Mouse (Mus musculus): ENCODE measurements at regions not wholly inside any gene's neighbourhood (a gene's known extent, or its start where the extent isn't known, plus 50 kb on each side); places are given as distances from the start of the nearest gene placed in this dataset.

DNA sequence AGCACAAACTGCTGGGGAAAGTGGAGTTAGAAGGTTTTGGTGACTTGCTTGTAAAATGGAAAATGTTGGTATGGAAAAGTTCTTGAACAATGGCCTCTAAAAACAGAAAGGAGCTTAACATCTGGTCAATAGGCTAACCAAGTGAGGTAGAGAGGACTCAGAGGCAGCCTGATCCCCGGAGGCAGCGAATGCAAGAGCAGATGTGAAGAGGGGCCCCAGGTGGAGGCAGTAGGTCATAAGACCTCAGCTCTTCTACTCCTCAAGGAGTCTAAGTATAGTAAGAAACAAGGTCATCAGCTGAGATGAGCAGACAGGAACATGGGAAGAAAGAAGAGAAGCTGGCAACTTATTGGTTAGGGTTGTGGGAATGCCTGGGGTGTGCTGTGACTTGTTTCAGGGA lies 493.5 kb upstream of the Gm10131 start:
- Histone ChIP-seq H3K9me3 (ENCODE audit: low read length) (no peaks in the 10 kb centered on the region), H3K9ac (replicated peaks; ENCODE audit: low read length, poor library complexity, severe bottlenecking) (no peak overlapping the region), H3K27me3 (ENCODE audit: insufficient read depth, low read length) (no peaks in the 10 kb centered on the region), H3K4me3 (ENCODE audit: low read depth, low read length) (no peak overlapping the region), H3K27ac (ENCODE audit: low read depth, low read length) (no peak overlapping the region), H3K4me1 (ENCODE audit: insufficient read depth, low read length) (no peaks in the 10 kb centered on the region), H3K36me3 (ENCODE audit: insufficient read depth, low read length) (no peaks in the 10 kb centered on the region), H3K4me2 (ENCODE audit: low read depth, low read length, poor library complexity, severe bottlenecking) (no peak overlapping the region)
- WGBS: 91% methylated on average over 2 of the region's 2 CpGs
- TF ChIP-seq CTCF (IDR thresholded peaks at IDR 0.05): no peak
- no peak for DNase-seq (ENCODE audit: low spot score)
- no peak for ATAC-seq (ENCODE audit: low FRiP score)

- Histone ChIP-seq H3K9ac (replicated peaks; ENCODE audit: low read length, poor library complexity, severe bottlenecking) (no peak overlapping the region), H3K4me3 (ENCODE audit: low read depth, low read length) (no peak overlapping the region), H3K9me3 (ENCODE audit: low read length) (no peaks in the 10 kb centered on the region), H3K4me2 (ENCODE audit: low read depth, low read length, poor library complexity, severe bottlenecking) (no peak overlapping the region), H3K27me3 (ENCODE audit: insufficient read depth, low read length) (no peaks in the 10 kb centered on the region), H3K36me3 (ENCODE audit: insufficient read depth, low read length) (no peaks in the 10 kb centered on the region), H3K27ac (ENCODE audit: low read depth, low read length) (no peak overlapping the region), H3K4me1 (ENCODE audit: insufficient read depth, low read length) (no peaks in the 10 kb centered on the region)
- DNase-seq (ENCODE audit: low spot score) (no peak), ATAC-seq (ENCODE audit: low FRiP score) (no peak)
- 76% methylated on average over 2 of the region's 2 CpGs for WGBS
- no peak for TF ChIP-seq CTCF (IDR thresholded peaks at IDR 0.05)
Measured at GRCm38 (mm10) chr8:34604581-34604980, 493.0 kb upstream of the Gm10131 start.

DNA sequence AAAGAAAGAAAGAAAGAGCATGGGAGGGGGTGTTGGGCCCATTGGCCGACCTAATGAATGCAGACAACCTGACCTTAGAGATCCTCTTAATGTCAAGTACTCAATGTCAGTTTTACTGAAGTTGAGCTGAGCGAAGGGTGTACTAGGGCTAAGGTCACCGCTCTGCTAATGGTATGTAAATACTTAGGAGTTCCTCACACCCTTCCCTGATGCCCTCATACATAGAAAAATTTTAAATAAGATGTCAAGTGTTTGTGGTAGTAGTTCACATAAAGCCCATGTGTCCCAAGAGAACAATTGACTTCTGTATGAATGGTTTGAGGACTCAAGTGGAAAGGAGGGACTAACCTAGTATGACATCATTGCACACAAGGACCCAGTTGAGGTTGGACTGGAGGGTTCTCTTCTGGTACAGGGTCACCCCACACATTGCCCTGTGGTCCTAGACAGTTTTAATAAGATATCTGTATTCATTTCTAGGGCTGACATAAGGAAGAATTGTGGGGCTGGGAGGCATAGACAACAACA lies 490.0 kb upstream of the Gm10131 start:
- no peak overlapping the region for H3K27ac ChIP-seq (ENCODE audit: low read depth, low read length)
- no peaks in the 10 kb centered on the region for H3K4me1 ChIP-seq (ENCODE audit: insufficient read depth, low read length)
- ATAC-seq (ENCODE audit: low FRiP score): no peak
- no peaks in the 10 kb centered on the region for H3K36me3 ChIP-seq (ENCODE audit: insufficient read depth, low read length)
- no peaks in the 10 kb centered on the region for H3K9me3 ChIP-seq (ENCODE audit: low read length)
- WGBS: 49% methylated on average over 3 of the region's 3 CpGs
- no peak for TF ChIP-seq CTCF (IDR thresholded peaks at IDR 0.05)
- no peak overlapping the region for H3K4me3 ChIP-seq (ENCODE audit: low read depth, low read length)
- no peak overlapping the region for H3K4me2 ChIP-seq (ENCODE audit: low read depth, low read length, poor library complexity, severe bottlenecking)
- DNase-seq (ENCODE audit: low spot score): no peak
- no peak overlapping the region for H3K9ac ChIP-seq (replicated peaks; ENCODE audit: low read length, poor library complexity, severe bottlenecking)
- no peaks in the 10 kb centered on the region for H3K27me3 ChIP-seq (ENCODE audit: insufficient read depth, low read length)

GRCm38 (mm10) chr8:34600880-34601279 lies 489.3 kb upstream of the Gm10131 start:
- H3K4me2 ChIP-seq (ENCODE audit: low read depth, low read length, poor library complexity, severe bottlenecking): no peak overlapping the region
- no peaks in the 10 kb centered on the region for H3K27me3 ChIP-seq (ENCODE audit: insufficient read depth, low read length)
- no peaks in the 10 kb centered on the region for H3K36me3 ChIP-seq (ENCODE audit: insufficient read depth, low read length)
- ATAC-seq (ENCODE audit: low FRiP score): no peak
- TF ChIP-seq CTCF (IDR thresholded peaks at IDR 0.05): no peak
- no peak overlapping the region for H3K9ac ChIP-seq (replicated peaks; ENCODE audit: low read length, poor library complexity, severe bottlenecking)
- no peak overlapping the region for H3K27ac ChIP-seq (ENCODE audit: low read depth, low read length)
- H3K4me1 ChIP-seq (ENCODE audit: insufficient read depth, low read length): no peaks in the 10 kb centered on the region
- no peak overlapping the region for H3K4me3 ChIP-seq (ENCODE audit: low read depth, low read length)
- peak; percentile 28 for DNase-seq (ENCODE audit: low spot score)
- 48% methylated on average over 5 of the region's 5 CpGs for WGBS
- no peaks in the 10 kb centered on the region for H3K9me3 ChIP-seq (ENCODE audit: low read length)

DNA sequence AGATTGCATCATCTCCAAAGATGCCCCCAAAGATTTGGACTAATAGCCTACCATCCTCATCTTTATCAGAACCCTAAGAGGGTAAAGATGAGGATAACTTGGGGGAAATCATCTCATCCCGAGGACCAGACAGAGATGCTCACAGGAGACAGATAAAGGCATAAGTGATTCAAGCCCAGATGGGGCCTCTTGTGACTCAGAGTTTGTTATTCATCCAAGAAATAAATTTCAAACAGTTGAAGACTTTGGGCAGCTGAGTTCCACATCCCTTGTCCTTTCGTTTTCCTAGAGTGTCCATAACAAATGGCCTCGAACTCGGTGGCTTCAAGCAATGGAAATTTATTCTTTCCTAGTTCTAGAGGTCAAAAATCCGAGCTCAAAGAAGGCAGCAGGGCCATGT lies 485.1 kb upstream of the Gm10131 start:
- Histone ChIP-seq H3K36me3 (ENCODE audit: insufficient read depth, low read length) (no peaks in the 10 kb centered on the region), H3K9ac (replicated peaks; ENCODE audit: low read length, poor library complexity, severe bottlenecking) (no peak overlapping the region), H3K27ac (ENCODE audit: low read depth, low read length) (no peak overlapping the region), H3K4me2 (ENCODE audit: low read depth, low read length, poor library complexity, severe bottlenecking) (no peak overlapping the region), H3K27me3 (ENCODE audit: insufficient read depth, low read length) (no peaks in the 10 kb centered on the region), H3K4me1 (ENCODE audit: insufficient read depth, low read length) (no peaks in the 10 kb centered on the region), H3K4me3 (ENCODE audit: low read depth, low read length) (no peak overlapping the region), H3K9me3 (ENCODE audit: low read length) (no peaks in the 10 kb centered on the region)
- TF ChIP-seq CTCF (IDR thresholded peaks at IDR 0.05): no peak
- ATAC-seq (ENCODE audit: low FRiP score) (no peak), DNase-seq (ENCODE audit: low spot score) (no peak)
- 82% methylated on average over 5 of the region's 5 CpGs for WGBS

- Histone ChIP-seq H3K4me2 (ENCODE audit: low read depth, low read length, poor library complexity, severe bottlenecking) (no peak overlapping the region), H3K36me3 (ENCODE audit: insufficient read depth, low read length) (no peaks in the 10 kb centered on the region), H3K4me3 (ENCODE audit: low read depth, low read length) (no peak overlapping the region), H3K27me3 (ENCODE audit: insufficient read depth, low read length) (no peaks in the 10 kb centered on the region), H3K27ac (ENCODE audit: low read depth, low read length) (no peak overlapping the region), H3K9ac (replicated peaks; ENCODE audit: low read length, poor library complexity, severe bottlenecking) (no peak overlapping the region), H3K4me1 (ENCODE audit: insufficient read depth, low read length) (no peaks in the 10 kb centered on the region), H3K9me3 (ENCODE audit: low read length) (no peaks in the 10 kb centered on the region)
- DNase-seq (ENCODE audit: low spot score) (no peak), ATAC-seq (ENCODE audit: low FRiP score) (no peak)
- TF ChIP-seq CTCF (IDR thresholded peaks at IDR 0.05): no peak
- 92% methylated on average over 8 of the region's 8 CpGs for WGBS
Measured at GRCm38 (mm10) chr8:34590976-34591749, 479.6 kb upstream of the Gm10131 start.
